Mouse (Mus musculus): ENCODE measurements around the gene Kcnma1. TPM values are rescaled to one million over a fixed set of nuclear protein-coding genes. Genes with fewer than 3 reads are reported as not detected.

Kcnma1 gene
- polyA plus RNA-seq, 1 experiment: 0.29 TPM

DNA sequence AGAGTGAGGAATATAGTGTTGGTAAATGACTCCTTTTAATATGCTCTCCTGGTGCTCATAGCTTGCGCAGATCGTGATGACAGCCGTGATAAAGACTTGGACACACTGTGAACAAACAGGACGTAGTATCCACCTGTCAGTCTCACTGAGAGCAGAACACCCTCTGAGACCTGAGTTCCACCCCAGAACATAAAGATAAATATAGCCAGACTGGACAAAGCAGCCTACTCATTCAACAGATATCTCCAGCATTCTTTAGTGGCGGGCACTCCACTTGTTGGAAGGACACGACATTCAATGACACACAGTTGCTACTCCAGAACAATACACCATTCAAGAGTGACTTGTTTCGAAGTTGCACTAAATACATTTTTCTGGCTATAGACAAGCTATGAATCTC is 408.6 kb downstream of the Kcnma1 start:
- no peak for DNase-seq (ENCODE audit: low read depth in 1 of 2, low spot score in 2 of 2)
- TF ChIP-seq CTCF (IDR thresholded peaks at IDR 0.05; ENCODE audit: extremely low read depth, insufficient read depth, insufficient read length, insufficient replicate concordance): no peak
- no peak for TF ChIP-seq POLR2A (IDR thresholded peaks at IDR 0.05; ENCODE audit: low read depth, low read length)
- Histone ChIP-seq H3K27me3 (ENCODE audit: control insufficient read depth, insufficient read depth, low read length) (no peaks in the 10 kb centered on the region), H3K4me1 (ENCODE audit: control insufficient read depth, insufficient read depth, insufficient read length) (no peaks in the 10 kb centered on the region), H3K27ac (ENCODE audit: insufficient read depth, low read length) (no peak overlapping the region), H3K4me3 (ENCODE audit: extremely low read depth, insufficient read depth, insufficient read length) (no peak overlapping the region), H3K36me3 (ENCODE audit: control insufficient read depth, insufficient read depth, low read length) (no peaks in the 10 kb centered on the region)
- WGBS: 84% methylated on average over 7 of the region's 7 CpGs

DNA sequence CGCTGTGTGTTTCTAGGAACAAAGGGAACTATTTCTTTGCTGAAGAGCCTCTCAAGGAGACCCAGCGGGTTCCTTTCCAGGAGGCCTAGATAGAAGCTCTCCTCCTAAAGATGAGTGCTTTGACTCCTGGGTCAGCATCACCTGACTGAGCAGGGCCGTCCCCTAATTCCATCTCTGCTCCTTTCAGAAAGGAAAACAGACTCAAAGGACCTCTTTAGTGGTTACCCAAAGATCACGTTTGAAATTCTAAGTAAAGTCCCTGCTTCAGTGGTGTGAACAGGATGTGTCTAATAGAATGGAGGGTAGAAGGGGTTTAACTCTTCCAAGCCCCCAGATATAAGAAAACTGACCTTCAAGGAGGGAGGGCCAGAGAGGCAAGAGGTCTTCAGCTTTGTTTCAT is 411.4 kb downstream of the Kcnma1 start:
- 46% methylated on average over 4 of the region's 4 CpGs for WGBS
- Histone ChIP-seq H3K36me3 (ENCODE audit: control insufficient read depth, insufficient read depth, low read length) (no peaks in the 10 kb centered on the region), H3K27me3 (ENCODE audit: control insufficient read depth, insufficient read depth, low read length) (no peaks in the 10 kb centered on the region), H3K4me1 (ENCODE audit: control insufficient read depth, insufficient read depth, insufficient read length) (no peaks in the 10 kb centered on the region), H3K4me3 (ENCODE audit: extremely low read depth, insufficient read depth, insufficient read length) (no peak overlapping the region), H3K27ac (ENCODE audit: insufficient read depth, low read length) (no peak overlapping the region)
- DNase-seq (ENCODE audit: low read depth in 1 of 2, low spot score in 2 of 2): no peak
- no peak for TF ChIP-seq CTCF (IDR thresholded peaks at IDR 0.05; ENCODE audit: extremely low read depth, insufficient read depth, insufficient read length, insufficient replicate concordance)
- no peak for TF ChIP-seq POLR2A (IDR thresholded peaks at IDR 0.05; ENCODE audit: low read depth, low read length)

DNA sequence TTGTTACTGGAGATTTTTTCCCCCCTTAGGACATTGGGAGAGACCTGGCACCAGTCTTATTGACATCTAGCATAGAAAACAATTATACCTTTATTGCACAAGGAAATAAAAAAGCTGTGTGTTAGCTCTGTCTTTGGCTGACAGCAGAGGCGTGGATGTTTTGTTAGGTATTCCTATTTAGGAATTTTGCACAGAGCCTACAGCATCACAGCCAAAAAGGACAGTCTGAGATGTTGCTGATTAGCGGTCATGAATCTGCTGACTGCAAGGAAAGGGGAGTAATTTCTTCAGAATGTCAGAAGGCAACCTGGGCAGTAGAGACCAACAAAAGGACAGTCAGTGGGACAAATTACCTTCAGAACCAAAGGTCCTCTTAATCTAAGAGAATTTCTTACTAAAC is 412.2 kb downstream of the Kcnma1 start:
- no peaks in the 10 kb centered on the region for H3K27me3 ChIP-seq (ENCODE audit: control insufficient read depth, insufficient read depth, low read length)
- WGBS: 80% methylated on average over 2 of the region's 2 CpGs
- H3K36me3 ChIP-seq (ENCODE audit: control insufficient read depth, insufficient read depth, low read length): no peaks in the 10 kb centered on the region
- TF ChIP-seq CTCF (IDR thresholded peaks at IDR 0.05; ENCODE audit: extremely low read depth, insufficient read depth, insufficient read length, insufficient replicate concordance) (no peak), POLR2A (IDR thresholded peaks at IDR 0.05; ENCODE audit: low read depth, low read length) (no peak)
- H3K4me3 ChIP-seq (ENCODE audit: extremely low read depth, insufficient read depth, insufficient read length): no peak overlapping the region
- no peaks in the 10 kb centered on the region for H3K4me1 ChIP-seq (ENCODE audit: control insufficient read depth, insufficient read depth, insufficient read length)
- H3K27ac ChIP-seq (ENCODE audit: insufficient read depth, low read length): no peak overlapping the region
- DNase-seq (ENCODE audit: low read depth in 1 of 2, low spot score in 2 of 2): no peak

DNA sequence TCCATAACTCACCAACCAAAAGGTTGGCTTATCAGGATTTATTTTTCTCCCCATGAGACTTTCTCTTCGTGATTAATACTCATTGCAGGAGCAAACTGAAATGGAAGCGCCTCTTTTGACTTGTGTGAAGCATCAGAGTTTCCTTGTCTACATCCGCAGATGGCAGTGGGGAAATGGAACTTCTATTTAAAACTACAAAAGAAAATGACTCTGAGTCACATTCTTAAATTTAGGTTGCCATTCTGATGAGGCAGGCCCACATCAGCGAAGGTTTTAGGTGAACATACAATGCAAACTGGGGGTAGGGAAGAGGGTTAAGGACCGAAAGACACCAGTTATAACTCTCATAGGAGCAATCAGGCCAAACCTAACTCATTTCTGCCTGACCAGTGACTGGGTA is 419.7 kb downstream of the Kcnma1 start:
- no peak for DNase-seq (ENCODE audit: low read depth in 1 of 2, low spot score in 2 of 2)
- Histone ChIP-seq H3K36me3 (ENCODE audit: control insufficient read depth, insufficient read depth, low read length) (no peaks in the 10 kb centered on the region), H3K27ac (ENCODE audit: insufficient read depth, low read length) (no peak overlapping the region), H3K4me3 (ENCODE audit: extremely low read depth, insufficient read depth, insufficient read length) (no peak overlapping the region), H3K27me3 (ENCODE audit: control insufficient read depth, insufficient read depth, low read length) (no peaks in the 10 kb centered on the region), H3K4me1 (ENCODE audit: control insufficient read depth, insufficient read depth, insufficient read length) (no peaks in the 10 kb centered on the region)
- 76% methylated on average over 5 of the region's 5 CpGs for WGBS
- TF ChIP-seq POLR2A (IDR thresholded peaks at IDR 0.05; ENCODE audit: low read depth, low read length) (no peak), CTCF (IDR thresholded peaks at IDR 0.05; ENCODE audit: extremely low read depth, insufficient read depth, insufficient read length, insufficient replicate concordance) (no peak)

DNA sequence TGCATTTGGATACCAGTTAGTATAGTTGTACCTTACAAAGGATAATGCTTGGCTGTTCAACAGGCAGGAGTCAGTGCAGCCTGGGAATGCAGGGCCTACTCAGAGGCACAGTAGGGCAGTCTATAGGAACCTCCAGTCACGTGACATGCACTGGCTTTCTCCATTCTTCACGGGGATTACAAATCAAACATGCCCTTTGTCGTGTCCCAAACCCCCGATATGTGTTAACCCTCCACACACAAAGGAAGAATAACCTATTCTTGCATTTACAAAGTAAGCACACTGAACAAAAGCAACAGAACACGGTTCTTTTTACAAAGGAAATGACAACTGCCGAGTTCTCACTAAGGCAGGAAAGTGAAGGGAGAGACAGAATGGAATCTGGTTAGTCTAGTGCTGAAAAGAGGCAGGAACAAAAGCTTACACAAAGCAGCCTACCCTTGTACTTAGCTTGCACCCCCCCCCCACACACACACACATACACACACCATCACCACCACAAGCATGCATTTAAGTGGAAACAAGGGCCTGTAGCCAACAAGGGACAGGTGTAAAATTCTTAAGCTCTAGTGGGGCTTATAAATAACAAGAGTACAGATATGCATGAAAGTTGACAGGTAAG is 421.4 kb downstream of the Kcnma1 start:
- Histone ChIP-seq H3K27ac (ENCODE audit: insufficient read depth, low read length) (no peak overlapping the region), H3K36me3 (ENCODE audit: control insufficient read depth, insufficient read depth, low read length) (no peaks in the 10 kb centered on the region), H3K27me3 (ENCODE audit: control insufficient read depth, insufficient read depth, low read length) (no peaks in the 10 kb centered on the region), H3K4me1 (ENCODE audit: control insufficient read depth, insufficient read depth, insufficient read length) (no peaks in the 10 kb centered on the region), H3K4me3 (ENCODE audit: extremely low read depth, insufficient read depth, insufficient read length) (no peak overlapping the region)
- WGBS: 48% methylated on average over 6 of the region's 6 CpGs
- DNase-seq (ENCODE audit: low read depth in 1 of 2, low spot score in 2 of 2): no peak
- TF ChIP-seq CTCF (IDR thresholded peaks at IDR 0.05; ENCODE audit: extremely low read depth, insufficient read depth, insufficient read length, insufficient replicate concordance) (no peak), POLR2A (IDR thresholded peaks at IDR 0.05; ENCODE audit: low read depth, low read length) (no peak)

DNA sequence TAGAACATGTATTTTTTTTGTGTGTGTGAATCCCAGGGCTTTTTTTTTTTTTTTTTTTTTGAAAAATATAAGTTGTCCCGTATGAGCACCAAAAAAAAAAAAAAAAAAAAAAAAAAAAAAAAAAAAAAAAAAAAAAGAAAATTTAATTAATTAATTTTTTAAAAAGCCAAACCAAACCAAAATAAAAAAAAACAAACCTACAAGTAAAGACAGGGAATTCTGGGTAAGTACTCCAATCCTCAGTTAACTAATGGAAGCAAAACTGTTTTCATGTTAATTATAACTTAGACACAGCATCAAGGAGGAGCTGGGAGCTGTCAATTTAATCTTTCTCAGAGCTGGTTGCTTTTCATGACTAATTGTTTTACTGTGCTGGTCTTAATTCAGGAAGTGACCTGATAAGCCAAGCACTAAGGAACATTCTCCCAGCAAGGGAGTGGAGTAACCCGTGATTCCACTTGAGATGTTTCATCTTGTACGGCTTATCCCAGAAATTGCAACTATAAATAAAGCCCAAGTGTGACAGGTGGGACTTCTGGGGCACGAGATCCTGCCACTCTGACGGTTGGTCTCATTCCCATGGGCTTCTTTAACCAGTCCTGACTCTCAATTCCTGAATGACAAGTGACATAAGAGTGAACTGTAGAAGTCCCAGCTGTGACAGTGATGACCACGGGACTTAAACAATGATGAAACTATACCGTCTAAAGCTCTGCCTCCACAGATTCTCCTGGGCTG is 424.4 kb downstream of the Kcnma1 start:
- 69% methylated on average over 7 of the region's 7 CpGs for WGBS
- H3K27ac ChIP-seq (ENCODE audit: insufficient read depth, low read length): no peak overlapping the region
- no peaks in the 10 kb centered on the region for H3K27me3 ChIP-seq (ENCODE audit: control insufficient read depth, insufficient read depth, low read length)
- no peak for TF ChIP-seq CTCF (IDR thresholded peaks at IDR 0.05; ENCODE audit: extremely low read depth, insufficient read depth, insufficient read length, insufficient replicate concordance)
- TF ChIP-seq POLR2A (IDR thresholded peaks at IDR 0.05; ENCODE audit: low read depth, low read length): no peak
- H3K4me3 ChIP-seq (ENCODE audit: extremely low read depth, insufficient read depth, insufficient read length): no peak overlapping the region
- DNase-seq (ENCODE audit: low read depth in 1 of 2, low spot score in 2 of 2): no peak
- no peaks in the 10 kb centered on the region for H3K36me3 ChIP-seq (ENCODE audit: control insufficient read depth, insufficient read depth, low read length)
- no peaks in the 10 kb centered on the region for H3K4me1 ChIP-seq (ENCODE audit: control insufficient read depth, insufficient read depth, insufficient read length)

DNA sequence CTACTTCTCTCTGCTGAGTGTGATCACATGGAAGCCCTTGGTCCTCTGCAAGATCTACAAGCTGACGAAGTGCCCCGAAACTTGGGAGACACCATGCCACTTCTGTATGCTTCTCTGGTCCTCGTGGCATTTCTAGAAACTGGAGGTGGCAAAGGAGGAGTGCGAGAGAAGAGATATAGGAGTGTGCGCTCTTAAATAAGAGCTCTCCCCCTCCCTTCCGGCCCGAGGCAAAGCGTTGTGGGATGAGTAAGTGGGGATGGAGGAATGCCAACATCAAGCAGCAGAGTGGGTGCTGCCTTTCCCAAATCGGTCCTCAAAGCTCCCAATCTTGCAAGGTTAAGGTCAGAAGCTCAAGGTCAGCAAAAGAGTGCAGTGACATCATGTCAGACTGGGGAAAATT is 426.8 kb downstream of the Kcnma1 start:
- Histone ChIP-seq H3K27me3 (ENCODE audit: control insufficient read depth, insufficient read depth, low read length) (no peaks in the 10 kb centered on the region), H3K4me1 (ENCODE audit: control insufficient read depth, insufficient read depth, insufficient read length) (no peaks in the 10 kb centered on the region), H3K27ac (ENCODE audit: insufficient read depth, low read length) (no peak overlapping the region), H3K36me3 (ENCODE audit: control insufficient read depth, insufficient read depth, low read length) (no peaks in the 10 kb centered on the region), H3K4me3 (ENCODE audit: extremely low read depth, insufficient read depth, insufficient read length) (no peak overlapping the region)
- 80% methylated on average over 9 of the region's 9 CpGs for WGBS
- no peak for DNase-seq (ENCODE audit: low read depth in 1 of 2, low spot score in 2 of 2)
- TF ChIP-seq CTCF (IDR thresholded peaks at IDR 0.05; ENCODE audit: extremely low read depth, insufficient read depth, insufficient read length, insufficient replicate concordance) (no peak), POLR2A (IDR thresholded peaks at IDR 0.05; ENCODE audit: low read depth, low read length) (no peak)
